Mouse (Mus musculus): ENCODE data around the gene Tmem150a. TPM values are rescaled to one million over a fixed set of nuclear protein-coding genes. Genes with fewer than 3 reads are reported as not detected.
A peak's percentile ranks its signal among the peaks of the same experiment; 100 is the strongest.

Tmem150a gene
- polyA plus RNA-seq, 1 experiment = 19.5 TPM

DNA sequence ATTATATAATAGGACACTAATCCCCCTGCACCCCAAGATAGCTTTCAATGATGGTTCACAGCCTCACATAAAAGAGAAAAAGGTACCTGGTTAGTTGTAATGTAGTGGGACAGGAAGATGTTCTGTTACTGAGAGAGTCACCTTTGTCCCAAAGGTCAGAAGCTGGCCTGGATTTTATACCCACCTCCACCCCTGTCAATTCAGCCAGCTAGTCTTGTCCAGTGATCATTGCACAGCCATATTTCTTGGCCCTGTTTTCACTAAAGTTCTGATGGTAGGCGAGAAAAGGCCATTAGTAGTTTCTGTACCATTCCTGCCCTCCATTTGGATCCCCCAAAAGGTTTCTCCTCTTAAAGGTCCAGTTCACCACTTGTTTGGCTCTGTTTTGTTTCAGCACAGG is 1.2 kb upstream of the Tmem150a start:
- no peak for TF ChIP-seq POLR2A (IDR thresholded peaks at IDR 0.05; ENCODE audit: borderline replicate concordance, insufficient read depth, low read length)
- TF ChIP-seq CTCF (IDR thresholded peaks at IDR 0.05; ENCODE audit: borderline replicate concordance, insufficient read depth, low read depth, low read length) = no peak
- no peak overlapping the region for H3K27ac ChIP-seq (ENCODE audit: insufficient read depth, low read length)
- DNase-seq = no peak
- H3K27me3 ChIP-seq (ENCODE audit: control insufficient read depth, insufficient read depth, low read length) = no peaks in the 10 kb centered on the region
- peaks cover 11% of the 10 kb centered on the region for H3K4me1 ChIP-seq (ENCODE audit: control insufficient read depth, insufficient read depth, low read length)
- no peak overlapping the region for H3K4me3 ChIP-seq (replicated peaks; ENCODE audit: insufficient read depth, low read depth, low read length)
- WGBS = 75% methylated on average over 1 of the region's 1 CpGs

DNA sequence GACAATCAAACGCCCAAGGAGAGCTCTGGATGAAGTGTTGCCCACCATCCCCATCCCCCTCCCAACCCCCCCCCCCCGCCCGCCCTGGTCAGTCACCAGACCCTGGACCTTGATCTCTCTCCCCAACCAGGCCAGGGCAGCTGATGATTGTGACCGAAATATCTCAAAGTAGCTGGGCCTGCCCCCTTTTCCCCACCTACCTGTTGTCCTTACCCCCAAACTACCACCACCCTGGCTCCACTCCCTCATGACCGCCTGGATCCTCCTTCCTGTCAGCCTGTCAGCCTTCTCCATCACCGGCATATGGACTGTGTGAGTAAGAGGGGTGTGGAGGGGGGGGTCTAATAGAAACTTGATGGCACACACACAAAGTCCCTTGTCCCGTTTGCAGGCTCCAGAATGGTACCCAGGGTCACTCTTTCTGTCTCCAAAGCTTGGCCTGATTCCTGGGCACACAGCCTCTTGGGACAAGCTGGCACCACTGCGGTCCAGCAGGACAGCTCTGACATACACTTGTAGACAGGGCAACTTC is 820 bp downstream of the Tmem150a start:
- Histone ChIP-seq H3K4me3 (replicated peaks; ENCODE audit: insufficient read depth, low read depth, low read length) (peak overlapping the region; percentile 84), H3K27me3 (ENCODE audit: control insufficient read depth, insufficient read depth, low read length) (no peaks in the 10 kb centered on the region), H3K27ac (ENCODE audit: insufficient read depth, low read length) (peak overlapping the region; percentile 68; the same call in 1 of the 2 replicates), H3K4me1 (ENCODE audit: control insufficient read depth, insufficient read depth, low read length) (peaks cover 13% of the 10 kb centered on the region)
- no peak for DNase-seq
- WGBS = 27% methylated on average over 8 of the region's 8 CpGs
- TF ChIP-seq CTCF (IDR thresholded peaks at IDR 0.05; ENCODE audit: borderline replicate concordance, insufficient read depth, low read depth, low read length) = no peak
- TF ChIP-seq POLR2A (IDR thresholded peaks at IDR 0.05; ENCODE audit: borderline replicate concordance, insufficient read depth, low read length) = no peak

GRCm38 (mm10) chr6:72357164-72358079 is 2.2 kb downstream of the Tmem150a start:
- DNase-seq = no peak
- no peak for TF ChIP-seq CTCF (IDR thresholded peaks at IDR 0.05; ENCODE audit: borderline replicate concordance, insufficient read depth, low read depth, low read length)
- no peak for TF ChIP-seq POLR2A (IDR thresholded peaks at IDR 0.05; ENCODE audit: borderline replicate concordance, insufficient read depth, low read length)
- H3K27me3 ChIP-seq (ENCODE audit: control insufficient read depth, insufficient read depth, low read length) = no peaks in the 10 kb centered on the region
- peaks cover 18% of the 10 kb centered on the region for H3K4me1 ChIP-seq (ENCODE audit: control insufficient read depth, insufficient read depth, low read length)
- 42% methylated on average over 5 of the region's 5 CpGs for WGBS
- no peak overlapping the region for H3K4me3 ChIP-seq (replicated peaks; ENCODE audit: insufficient read depth, low read depth, low read length)
- no peak overlapping the region for H3K27ac ChIP-seq (ENCODE audit: insufficient read depth, low read length)

DNA sequence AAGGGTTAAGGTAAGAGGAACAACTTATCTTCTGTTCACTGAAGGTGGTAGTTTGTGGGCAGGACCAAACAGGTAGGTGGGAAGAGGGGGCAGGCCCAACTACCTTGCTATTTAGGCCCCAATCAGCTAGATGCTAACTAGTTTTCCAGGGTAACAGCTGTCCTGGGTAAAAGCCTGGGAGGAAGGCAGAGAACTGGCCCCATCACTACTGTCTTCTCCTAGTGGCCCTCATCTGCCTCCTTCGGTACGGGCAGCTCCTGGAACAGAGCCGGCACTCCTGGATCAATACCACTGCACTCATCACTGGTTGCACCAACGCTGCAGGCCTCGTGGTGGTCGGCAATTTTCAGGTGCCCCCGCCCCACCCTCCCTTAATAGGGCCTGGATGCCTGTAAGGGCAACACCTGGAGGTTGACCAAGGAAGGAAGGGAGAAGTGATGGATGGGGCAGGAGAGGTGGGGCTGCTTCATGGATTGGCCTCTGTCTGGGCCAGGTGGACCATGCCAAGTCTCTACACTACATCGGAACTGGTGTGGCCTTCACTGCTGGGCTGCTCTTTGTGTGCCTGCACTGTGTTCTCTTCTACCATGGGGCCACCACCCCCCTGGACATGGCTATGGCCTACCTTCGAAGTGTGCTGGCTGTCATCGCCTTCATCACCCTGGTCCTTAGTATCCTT is 3.0 kb downstream of the Tmem150a start:
- DNase-seq = no peak
- peaks cover 18% of the 10 kb centered on the region for H3K4me1 ChIP-seq (ENCODE audit: control insufficient read depth, insufficient read depth, low read length)
- no peaks in the 10 kb centered on the region for H3K27me3 ChIP-seq (ENCODE audit: control insufficient read depth, insufficient read depth, low read length)
- no peak overlapping the region for H3K27ac ChIP-seq (ENCODE audit: insufficient read depth, low read length)
- no peak for TF ChIP-seq POLR2A (IDR thresholded peaks at IDR 0.05; ENCODE audit: borderline replicate concordance, insufficient read depth, low read length)
- TF ChIP-seq CTCF (IDR thresholded peaks at IDR 0.05; ENCODE audit: borderline replicate concordance, insufficient read depth, low read depth, low read length) = no peak
- no peak overlapping the region for H3K4me3 ChIP-seq (replicated peaks; ENCODE audit: insufficient read depth, low read depth, low read length)
- WGBS = 82% methylated on average over 10 of the region's 10 CpGs

- DNase-seq = no peak
- 65% methylated on average over 2 of the region's 2 CpGs for WGBS
- peaks cover 18% of the 10 kb centered on the region for H3K4me1 ChIP-seq (ENCODE audit: control insufficient read depth, insufficient read depth, low read length)
- no peaks in the 10 kb centered on the region for H3K27me3 ChIP-seq (ENCODE audit: control insufficient read depth, insufficient read depth, low read length)
- no peak overlapping the region for H3K27ac ChIP-seq (ENCODE audit: insufficient read depth, low read length)
- no peak overlapping the region for H3K4me3 ChIP-seq (replicated peaks; ENCODE audit: insufficient read depth, low read depth, low read length)
- no peak for TF ChIP-seq POLR2A (IDR thresholded peaks at IDR 0.05; ENCODE audit: borderline replicate concordance, insufficient read depth, low read length)
Observed at GRCm38 (mm10) chr6:72359343-72359742, 4.1 kb downstream of the Tmem150a start.

DNA sequence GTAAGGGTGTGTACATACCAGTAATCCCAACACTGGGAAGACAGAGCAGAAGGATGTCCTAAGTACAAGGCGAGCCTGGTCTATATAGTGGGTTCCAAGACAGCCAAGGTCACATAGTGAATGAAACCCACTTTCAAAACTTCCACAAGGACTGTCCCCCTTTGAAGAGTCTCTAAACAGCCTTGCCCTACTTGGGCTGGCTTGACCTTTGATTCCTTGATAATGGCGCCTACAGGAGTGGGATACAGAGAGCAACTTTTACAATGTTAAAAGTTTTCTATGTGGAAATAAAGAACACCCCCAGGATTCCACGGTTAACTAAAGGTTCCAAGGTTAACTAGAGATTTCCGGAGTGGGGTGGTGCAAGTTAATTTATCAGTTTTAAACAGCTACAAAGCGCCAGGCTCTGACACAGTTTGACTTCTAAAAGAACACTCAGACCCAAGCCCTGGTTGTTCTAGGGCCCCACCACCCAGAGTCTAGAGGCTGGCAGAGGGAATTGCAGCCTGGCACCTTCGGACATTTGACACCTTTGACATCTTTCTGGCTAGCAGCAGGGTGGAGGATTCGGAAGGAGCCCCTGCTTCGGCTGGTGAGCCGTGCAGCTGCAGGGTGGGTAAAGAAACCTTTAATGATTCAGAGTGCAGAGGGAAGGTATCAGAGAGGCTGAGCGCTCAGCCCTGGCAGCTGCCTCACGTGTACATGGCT is 4.8 kb downstream of the Tmem150a start:
- Histone ChIP-seq H3K4me3 (replicated peaks; ENCODE audit: insufficient read depth, low read depth, low read length) (no peak overlapping the region), H3K4me1 (ENCODE audit: control insufficient read depth, insufficient read depth, low read length) (peaks cover 16% of the 10 kb centered on the region), H3K27me3 (ENCODE audit: control insufficient read depth, insufficient read depth, low read length) (no peaks in the 10 kb centered on the region), H3K27ac (ENCODE audit: insufficient read depth, low read length) (no peak overlapping the region)
- whole genome bisulfite sequencing = 57% methylated on average over 11 of the region's 11 CpGs
- no peak for DNase-seq
- no peak for TF ChIP-seq POLR2A (IDR thresholded peaks at IDR 0.05; ENCODE audit: borderline replicate concordance, insufficient read depth, low read length)
- TF ChIP-seq CTCF (IDR thresholded peaks at IDR 0.05; ENCODE audit: borderline replicate concordance, insufficient read depth, low read depth, low read length) = no peak

DNA sequence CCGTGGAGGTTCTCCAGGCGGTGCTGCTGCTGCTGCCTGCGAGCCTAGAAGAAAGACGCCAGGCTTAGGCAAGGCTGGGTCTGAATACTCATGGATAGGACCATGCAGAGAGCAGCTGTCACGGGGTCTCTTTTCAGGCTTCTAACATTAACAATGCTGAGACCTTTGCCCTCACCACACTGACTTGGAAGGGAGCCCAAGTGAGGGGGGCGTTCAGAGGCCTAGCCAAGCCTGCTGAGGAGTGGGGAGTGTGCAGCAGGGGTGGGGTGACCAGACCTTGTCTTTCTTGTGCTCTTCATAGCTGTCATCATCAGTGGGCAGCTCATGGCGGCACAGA is 5.3 kb downstream of the Tmem150a start:
- Histone ChIP-seq H3K4me3 (replicated peaks; ENCODE audit: insufficient read depth, low read depth, low read length) (no peak overlapping the region), H3K4me1 (ENCODE audit: control insufficient read depth, insufficient read depth, low read length) (peaks cover 16% of the 10 kb centered on the region), H3K27me3 (ENCODE audit: control insufficient read depth, insufficient read depth, low read length) (no peaks in the 10 kb centered on the region), H3K27ac (ENCODE audit: insufficient read depth, low read length) (no peak overlapping the region)
- DNase-seq = no peak
- WGBS = 19% methylated on average over 7 of the region's 7 CpGs
- TF ChIP-seq POLR2A (IDR thresholded peaks at IDR 0.05; ENCODE audit: borderline replicate concordance, insufficient read depth, low read length) (no peak), CTCF (IDR thresholded peaks at IDR 0.05; ENCODE audit: borderline replicate concordance, insufficient read depth, low read depth, low read length) (no peak)

Measured in cerebellum, adult 2 months (tissue).